Mouse (Mus musculus): ENCODE measurements around the gene Taok3.

The Taok3 gene

DNA sequence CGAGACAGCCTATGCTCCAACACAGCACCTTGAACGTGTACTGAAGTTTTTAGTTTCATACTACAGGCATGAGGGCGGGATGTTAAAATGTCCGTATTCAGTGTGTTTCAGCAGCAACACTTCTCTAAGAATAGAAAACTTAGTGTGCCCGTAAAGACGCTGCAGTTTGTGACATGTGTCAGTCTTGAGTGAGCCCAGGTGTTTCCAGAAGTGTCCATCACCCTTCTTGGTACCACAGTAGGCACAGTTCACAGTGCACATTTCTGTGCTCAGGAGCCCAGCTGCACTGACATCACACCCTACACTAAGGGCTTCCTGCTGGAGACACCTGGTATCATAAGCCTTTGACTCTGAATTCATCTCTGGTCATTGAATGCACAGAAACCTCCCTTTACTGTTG lies 58.6 kb downstream of the Taok3 start:
- no peak for DNase-seq (ENCODE audit: low read depth, low spot score)

DNA sequence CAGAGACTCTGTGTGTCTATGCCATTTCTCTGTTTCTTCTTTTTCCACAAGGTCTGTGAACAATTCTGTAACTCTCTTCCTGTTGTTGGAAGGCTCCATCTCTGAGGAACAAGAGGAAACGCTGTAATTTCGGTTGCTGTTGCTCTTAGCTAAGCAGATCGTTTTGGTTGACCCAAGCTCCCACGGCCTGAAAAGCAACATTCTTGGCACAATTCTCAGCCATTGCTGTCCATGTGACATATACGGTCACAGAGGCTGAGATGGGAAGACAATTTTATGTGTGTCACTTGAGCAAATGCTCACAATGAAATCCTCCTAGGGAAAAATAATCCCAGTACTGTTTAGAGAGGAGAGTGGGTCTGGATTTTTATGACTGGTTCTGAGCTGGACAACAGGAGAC lies 62.0 kb downstream of the Taok3 start:
- DNase-seq (ENCODE audit: low read depth, low spot score), result no peak

DNA sequence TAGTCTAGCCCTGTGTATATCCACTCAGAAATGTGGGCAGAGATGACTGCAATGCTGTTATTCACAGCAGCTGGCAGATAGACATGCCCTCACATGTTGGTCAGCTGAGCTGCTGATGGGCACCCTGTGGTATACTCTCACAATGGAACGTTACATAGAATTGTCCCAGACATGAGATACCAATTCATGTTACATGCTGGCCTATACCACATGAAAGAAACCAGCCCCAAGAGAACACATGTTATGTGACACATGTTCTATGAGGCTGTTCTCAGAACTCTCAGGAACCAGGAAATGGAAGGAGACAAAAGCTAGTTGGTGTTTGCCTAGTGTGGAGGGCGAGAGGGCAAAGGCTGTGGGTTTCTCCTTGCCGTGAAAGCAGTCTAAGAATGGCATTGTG lies 62.5 kb downstream of the Taok3 start:
- no peak for DNase-seq (ENCODE audit: low read depth, low spot score)

DNA sequence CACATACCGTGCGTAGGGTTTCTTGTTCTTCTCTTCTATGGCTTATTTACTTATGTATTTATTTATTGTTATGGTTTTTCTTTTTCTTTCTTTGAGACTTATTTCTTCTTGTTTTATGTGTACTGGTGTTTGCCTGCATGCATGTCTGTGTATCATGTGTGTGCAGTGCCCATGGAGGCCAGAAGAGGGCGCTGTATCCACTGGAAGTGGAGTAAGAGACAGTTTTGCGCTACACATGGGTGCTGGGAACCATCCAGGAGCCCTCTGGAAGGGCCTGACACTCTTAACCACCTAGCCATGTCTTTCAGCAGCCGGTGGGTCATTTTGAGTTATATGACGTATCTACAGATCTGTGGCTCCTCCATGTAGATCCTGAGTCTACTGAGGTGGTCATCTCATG lies 64.9 kb downstream of the Taok3 start:
- no peak for DNase-seq (ENCODE audit: low read depth, low spot score)

DNA sequence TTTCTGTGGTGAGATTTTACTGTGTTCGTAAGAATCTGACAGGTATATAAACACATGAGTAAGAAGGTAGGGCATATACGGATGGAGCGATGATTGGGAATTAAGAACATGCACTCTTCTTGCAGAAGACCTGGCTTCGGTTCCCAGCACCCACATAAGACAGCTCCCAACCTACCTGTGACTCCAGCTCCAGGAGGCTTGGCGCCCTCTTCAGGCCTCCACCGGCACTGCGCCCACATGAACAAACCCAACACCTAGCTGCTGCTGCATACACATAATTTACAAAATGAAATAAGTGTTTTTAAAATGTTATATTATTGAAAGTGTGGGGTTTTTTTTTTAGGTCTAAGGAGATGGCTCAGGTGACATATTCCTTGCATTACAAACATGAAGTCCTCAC lies 65.7 kb downstream of the Taok3 start:
- DNase-seq (ENCODE audit: low read depth, low spot score), result no peak

DNA sequence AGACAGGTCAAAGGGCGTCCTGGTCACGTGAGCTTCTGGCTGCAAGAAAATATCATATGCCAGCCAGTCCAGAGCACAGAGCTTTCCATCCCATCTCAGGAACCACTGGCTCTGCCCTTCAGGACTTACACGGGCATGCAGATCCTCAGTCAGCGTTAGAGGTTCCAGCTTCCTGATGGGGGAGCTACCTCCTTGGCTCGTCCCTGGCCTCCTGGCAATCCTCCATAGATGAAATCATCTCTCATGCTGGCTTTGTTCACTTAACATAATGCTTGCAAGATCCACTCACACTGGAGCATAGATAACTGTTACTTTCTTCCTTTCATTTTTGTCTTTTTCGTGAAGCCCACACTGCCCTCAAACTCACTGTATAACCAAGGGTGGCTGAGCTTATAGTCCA lies 72.1 kb downstream of the Taok3 start:
- DNase-seq (ENCODE audit: low read depth, low spot score), result no peak

DNA sequence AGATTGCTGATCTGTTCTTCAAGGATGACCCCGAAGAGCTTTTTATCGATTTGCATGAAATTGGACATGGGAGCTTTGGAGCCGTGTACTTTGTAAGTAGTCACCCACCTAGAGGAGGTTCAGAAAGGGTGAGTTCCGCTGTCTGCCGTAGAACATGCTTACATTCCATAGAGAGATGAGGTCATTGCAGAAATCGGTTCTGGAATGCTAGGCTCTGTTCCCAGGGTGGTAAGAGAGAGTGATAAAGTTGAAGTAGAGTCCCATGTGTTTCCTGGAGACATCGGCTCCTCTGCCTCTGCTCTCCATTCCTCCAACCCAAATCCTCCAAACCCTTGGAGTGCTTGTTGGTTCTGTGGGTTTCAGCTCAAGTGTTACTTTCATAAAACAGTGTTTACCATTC lies 73.8 kb downstream of the Taok3 start:
- no peak for DNase-seq (ENCODE audit: low read depth, low spot score)

DNA sequence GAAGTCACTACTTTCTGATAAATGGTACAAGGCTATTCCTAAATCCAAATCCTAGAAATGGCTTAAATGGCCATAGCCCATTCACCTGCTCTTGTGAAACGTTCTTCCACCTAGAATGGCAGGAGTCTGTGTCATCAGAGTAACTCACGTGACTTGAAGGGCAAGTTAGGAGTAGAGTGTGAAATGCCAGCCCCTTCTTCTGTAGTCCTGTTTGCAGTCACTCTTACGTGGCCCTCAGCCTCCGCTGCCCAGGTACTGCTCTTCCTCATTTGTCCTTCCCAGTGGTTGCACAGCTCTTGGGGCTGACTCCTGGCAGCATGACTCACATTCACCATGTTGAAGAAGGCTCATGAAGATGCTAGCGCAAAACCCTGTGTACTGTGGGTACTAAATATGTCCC lies 74.7 kb downstream of the Taok3 start:
- no peak for DNase-seq (ENCODE audit: low read depth, low spot score)

DNA sequence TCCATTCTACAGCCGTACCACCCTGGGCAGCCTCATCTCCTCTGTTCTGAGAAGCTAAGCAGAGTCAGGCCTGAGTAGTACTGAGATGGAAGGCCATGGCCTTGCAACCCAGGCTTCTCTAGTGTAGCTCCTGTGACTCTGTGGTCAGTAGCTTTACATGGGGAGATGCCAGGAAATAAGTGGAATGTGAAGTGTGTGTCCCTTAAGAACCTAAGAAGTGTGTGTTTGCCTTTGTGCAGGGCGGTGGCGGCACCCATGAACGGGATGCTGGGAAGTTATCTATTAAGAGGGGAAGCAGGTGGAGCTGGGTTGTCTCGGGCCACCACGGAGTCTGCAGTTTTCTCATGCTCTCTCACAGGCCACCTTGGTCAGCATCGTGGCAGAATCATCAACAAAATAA lies 76.6 kb downstream of the Taok3 start:
- DNase-seq (ENCODE audit: low read depth, low spot score), result no peak

DNA sequence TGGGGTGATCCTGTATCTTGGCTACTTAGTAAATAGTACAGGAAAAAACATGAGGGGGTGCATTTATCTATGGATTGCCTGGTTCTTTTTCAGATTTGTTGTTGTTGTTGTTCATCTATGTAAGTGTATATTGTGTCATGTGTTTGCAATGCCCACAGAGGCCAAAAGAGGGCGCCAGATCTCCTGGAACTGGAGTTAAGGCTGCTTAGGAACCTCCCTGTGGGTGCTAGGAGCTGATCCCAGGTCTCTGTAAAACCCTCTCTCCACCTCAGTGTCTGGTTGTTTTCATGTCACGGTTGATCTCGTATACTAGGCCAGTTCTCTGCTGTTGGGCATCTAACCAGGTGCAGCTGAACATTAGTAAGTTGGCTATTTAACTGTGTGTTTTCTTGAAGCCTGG lies 78.5 kb downstream of the Taok3 start:
- no peak for DNase-seq (ENCODE audit: low read depth, low spot score)

DNA sequence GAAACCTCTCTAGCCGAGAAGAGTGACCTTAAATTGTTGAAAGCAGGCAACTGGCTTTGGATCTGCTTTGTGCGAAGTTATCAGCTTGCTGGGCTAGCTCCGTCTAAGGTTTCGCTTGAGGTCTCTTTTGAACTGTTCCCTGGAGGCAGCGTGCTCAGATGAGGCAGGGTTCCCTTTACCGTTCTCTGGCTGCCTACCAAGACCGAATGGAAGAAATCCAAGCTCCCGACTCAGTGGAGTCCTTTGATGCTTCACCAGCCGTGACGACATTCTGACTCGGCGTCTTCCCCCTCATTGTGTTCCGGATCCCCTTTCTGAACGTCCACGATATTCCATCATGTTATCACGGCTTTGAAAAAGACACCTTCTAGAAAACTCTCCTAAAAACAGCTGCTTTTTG lies 87.4 kb downstream of the Taok3 start:
- no peak for DNase-seq (ENCODE audit: low read depth, low spot score)

DNA sequence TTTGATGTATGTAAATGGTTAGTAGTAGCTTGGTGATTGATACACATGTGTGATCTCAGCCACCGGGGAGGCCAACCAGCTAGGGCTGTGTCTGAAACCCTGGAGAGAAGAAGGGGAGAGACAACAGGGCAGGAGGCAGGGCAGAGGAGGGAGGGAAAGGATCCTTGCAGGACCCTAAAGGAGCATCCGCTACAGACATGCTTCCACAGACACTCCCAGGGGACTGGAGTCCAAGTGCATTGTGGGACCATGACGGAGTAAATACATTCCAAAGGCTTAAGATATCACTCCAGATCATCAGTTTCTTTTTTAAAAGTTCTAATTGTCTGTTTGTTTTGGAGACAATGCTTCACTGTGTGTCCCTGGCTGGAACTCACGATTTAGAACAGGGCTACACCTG lies 94.1 kb downstream of the Taok3 start:
- DNase-seq (ENCODE audit: low read depth, low spot score), result peak; percentile 21

DNA sequence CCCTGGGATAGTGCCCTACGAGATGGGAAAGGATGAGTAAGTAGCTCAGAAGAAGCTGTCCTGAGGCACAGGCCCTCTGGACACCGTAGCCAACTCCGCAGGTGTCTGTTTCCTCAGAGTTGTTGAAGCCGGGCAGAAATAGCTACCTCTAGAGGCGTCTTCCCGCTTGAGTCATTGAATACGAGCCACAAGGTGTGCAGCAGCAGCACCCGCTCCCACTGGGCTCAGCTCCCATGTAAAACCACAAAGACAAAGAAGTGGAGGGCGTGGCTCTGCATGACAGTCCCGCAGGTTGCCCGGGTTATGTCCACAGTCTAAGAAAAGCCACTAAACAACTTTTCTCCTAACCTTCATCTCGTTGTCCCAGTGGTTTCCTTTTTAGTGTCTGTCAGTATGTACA lies 111.1 kb downstream of the Taok3 start:
- no peak for DNase-seq (ENCODE audit: low read depth, low spot score)

DNA sequence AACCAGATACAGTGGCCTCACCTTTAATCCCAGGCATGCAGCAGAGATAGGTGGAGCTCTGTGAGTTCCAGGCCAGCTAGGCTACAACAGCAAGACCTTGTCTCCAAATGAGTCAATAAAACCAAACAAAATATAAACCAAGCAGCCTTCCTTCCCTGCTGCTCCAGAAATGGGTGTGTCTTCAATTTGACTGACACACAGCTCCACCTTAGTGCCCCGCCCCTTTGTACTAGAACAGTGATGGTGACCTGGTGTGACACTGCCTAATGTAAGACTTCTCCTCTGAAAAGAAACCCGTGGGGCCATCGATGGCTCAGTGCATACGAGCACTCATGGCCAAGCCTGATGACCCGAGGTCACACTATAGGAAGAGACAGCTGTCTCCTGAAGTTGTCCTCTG lies 116.6 kb downstream of the Taok3 start:
- no peak for DNase-seq (ENCODE audit: low read depth, low spot score)

DNA sequence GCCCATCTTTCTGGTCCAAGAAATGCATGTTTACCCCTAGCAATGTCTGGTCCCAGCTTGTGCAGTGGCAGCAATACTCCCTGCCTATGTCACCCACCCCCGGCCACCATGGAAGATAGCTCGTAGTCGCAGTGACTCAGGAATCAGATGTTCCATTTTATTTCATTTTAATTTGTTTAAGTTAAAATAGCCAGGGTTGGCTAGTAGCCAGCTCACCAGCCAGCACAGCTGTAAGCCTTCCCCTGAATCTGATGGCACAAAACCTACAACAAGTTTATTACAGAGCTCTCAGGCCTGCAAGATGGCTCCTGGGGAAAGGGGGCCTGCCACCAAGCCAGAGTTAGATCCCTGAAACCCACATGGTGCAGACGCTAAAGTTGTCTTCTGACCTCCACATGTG lies 119.2 kb downstream of the Taok3 start:
- DNase-seq (ENCODE audit: low read depth, low spot score), result no peak

DNA sequence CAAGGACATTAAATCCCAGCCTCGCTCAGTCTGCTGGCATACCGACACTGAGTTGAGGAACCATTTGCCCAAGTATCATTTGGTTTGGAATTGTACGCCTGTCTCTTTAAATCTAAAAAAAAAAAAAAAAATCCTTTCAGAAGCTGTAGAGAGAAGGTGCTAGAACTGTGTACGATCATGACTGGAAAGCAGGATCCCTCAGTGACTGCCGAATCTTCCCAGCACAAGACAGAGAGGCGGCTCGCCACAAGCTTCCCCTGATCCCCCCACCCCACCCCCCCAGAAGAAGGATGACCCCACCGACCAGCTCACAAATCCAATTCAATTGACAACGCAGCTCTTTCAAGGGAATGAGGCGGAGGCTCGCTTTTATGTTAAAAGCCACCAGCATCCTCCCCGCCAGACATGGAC lies 120.4 kb downstream of the Taok3 start:
- DNase-seq (ENCODE audit: low read depth, low spot score), result no peak

DNA sequence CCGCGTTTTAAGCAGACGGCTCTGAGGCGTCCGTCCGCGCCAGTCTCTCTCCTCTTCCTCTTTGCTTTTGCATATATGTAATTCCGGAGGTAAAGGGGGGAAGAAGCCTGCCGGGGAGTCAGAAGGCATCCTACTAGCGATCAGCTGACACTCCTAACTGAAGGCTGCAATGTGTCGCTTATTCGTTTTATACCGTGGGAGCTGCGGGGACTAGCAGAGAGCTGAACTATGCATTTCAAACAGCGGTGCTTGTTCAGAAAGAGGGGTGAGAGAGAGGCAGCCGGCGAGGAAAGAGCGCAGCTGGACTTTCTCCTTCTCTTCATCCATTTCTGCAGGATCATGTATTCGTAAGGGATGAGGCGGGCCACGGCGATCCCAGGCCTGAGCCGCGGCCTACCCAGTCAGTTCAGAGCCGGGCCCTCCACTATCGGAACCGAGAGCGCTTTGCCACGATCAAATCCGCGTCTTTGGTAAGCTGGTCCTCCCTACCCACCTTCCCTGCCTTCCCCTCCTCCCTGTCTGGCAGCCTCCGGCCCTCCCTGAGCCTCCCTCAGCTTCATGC lies 120.9 kb downstream of the Taok3 start:
- no peak for DNase-seq (ENCODE audit: low read depth, low spot score)

DNA sequence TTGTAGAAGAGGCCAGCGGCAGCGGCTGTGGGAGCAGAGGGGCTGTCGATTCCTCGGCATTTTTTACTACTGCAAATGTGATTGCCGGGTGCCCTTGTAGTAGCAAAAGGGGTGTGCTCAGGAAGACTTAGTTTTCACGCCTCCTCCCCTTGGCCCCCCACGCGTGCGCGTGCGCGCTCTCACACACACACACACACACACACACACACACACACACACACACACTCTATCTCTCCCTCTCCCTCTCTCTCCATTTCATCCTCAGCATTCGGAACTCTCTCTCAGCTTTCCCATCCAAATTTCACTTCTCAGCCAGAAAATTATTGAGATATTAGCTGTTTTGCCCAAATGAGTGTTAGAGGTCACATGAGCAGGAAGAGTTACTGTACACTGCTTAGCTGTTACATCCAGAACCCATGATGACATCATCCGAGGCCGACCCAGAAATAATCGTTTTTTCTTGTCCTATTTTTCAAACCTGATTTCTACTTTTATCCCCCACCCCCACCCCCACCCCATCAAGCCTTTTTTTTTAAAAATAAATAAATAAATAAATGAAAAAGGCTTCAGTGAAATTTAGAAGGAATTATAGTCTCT lies 122.1 kb downstream of the Taok3 start:
- DNase-seq (ENCODE audit: low read depth, low spot score), result no peak

DNA sequence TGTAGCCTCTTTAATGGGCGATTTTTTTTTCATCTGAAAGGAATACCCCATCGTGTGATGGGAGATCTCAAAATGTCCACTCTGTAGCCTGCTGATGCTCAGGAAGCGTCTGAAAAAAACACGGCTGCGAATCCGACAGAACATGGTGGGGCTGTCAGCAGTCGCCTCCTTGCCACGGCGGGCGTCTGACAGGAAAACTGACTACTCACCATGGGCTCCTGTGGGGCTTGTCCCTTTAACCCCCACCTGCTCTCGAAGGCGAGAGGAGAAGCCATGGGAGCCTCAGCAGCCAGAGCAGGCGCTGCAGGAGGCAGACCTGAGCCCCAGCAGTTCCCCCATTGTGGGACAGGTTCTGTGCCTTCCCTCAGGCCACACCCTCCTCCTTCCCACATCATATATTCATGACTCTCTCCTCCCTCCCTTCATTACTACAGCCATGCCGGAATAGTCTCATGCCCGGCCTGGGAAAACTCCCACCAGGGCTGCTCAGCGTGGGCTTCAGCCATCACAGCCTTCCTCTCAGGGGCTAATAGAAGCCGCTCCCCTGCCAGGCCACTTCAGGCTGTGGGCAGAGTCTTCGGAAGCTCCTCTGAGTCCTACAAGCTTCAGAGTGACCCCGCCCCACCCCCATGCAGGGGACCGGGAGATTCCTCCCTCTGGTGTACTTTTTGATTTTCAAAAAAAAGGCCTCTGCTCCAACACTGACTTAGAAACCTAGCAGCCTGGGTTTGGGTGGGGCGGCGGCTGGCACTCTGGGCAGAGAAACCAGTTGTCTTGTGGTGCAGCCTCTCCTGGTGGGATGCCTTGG lies 122.9 kb downstream of the Taok3 start:
- DNase-seq (ENCODE audit: low read depth, low spot score), result no peak

DNA sequence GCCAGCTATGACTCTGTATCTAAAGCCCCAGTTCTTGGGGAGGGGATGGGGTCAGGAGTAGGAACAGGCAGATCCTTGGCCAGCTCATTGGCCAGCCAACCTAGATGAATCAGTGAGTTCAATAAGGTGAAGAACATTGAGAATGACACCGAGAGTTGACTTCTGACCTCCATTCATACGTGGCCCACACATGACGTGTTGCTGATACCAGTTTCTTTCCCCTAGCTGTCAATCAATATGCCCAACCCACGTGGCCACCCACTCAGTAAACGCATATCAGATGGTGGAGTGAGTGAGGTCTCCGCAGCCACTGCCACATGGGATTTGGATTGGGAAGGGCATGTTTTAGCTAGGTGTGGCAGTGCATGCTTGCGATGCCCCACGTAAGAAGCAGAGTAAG lies 125.2 kb downstream of the Taok3 start:
- DNase-seq (ENCODE audit: low read depth, low spot score), result no peak

DNA sequence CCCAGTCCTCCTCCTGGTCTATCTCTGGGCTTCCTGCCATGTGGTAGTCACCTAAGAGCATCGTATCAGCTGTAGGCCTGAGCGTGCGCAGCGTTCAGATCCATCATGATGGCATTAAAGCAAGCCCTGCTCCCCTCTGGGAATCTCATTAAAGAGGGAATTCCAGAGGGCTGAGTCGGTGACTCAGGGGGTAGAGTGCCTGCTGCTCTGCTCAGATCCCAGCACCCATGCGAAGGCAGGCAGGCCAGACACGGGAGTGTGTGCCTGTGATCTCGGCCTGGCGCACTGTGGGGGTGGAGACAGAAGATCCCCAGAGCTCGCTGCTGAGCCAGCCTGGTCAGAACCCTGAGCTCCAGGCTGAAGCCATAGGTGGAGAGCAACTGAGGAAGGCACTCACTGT lies 128.4 kb downstream of the Taok3 start:
- no peak for DNase-seq (ENCODE audit: low read depth, low spot score)

DNA sequence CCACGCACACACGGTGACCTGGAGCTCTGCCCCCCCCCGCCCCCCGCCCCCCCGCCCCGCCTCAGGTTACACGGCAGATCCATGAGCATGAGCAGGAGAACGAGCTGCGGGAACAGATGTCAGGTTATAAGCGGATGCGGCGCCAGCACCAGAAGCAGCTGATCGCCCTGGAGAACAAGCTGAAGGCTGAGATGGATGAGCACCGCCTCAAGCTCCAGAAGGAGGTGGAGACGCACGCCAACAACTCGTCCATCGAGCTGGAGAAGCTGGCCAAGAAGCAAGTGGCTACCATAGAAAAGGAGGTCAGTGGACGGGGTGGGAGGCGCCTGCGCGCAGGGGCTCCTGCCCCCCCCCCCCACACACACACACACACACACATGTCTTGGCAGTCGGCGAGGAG lies 130.9 kb downstream of the Taok3 start:
- no peak for DNase-seq (ENCODE audit: low read depth, low spot score)

DNA sequence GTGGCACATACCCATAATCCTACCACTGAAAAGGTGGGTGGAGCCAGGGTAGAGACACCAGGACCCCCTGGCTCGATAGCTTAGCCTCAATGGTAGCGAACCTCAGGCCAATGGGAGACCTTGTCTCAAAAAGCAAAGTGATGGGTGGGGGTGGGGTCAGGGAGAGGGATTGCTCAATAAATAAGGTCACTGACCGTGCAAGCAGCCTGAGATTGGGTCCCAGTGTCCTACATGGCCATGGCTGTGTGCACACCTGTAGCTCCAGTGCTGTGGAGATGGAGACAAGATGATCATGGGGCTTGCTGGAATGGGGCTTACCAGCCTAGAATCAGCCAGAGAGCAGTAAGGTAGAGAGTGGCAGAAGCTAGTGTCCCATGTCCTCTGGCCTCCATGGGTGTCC lies 131.8 kb downstream of the Taok3 start:
- no peak for DNase-seq (ENCODE audit: low read depth, low spot score)
